19 mouse cellular contexts compared by ENCODE assay signal in genomic region chr6:85057641-85058040, GRCm38 (mm10).
"Had no signal": no experiment of that assay in that cellular context is flagged by ENCODE, and none has a peak within 500 bp of the region (broad histone marks: within the 10 kb centered on the region; RNA-seq: fewer than 3 reads in every experiment).

No protein-coding gene starts in this region.

- H3K4me3 ChIP-seq: midbrain, embryonic 10.5 days; midbrain, embryonic 12.5 days; myocyte; neural tube, embryonic 13.5 days; neural tube, embryonic 15.5 days had no signal

- H3K4me2 ChIP-seq: midbrain, embryonic 12.5 days; neural tube, embryonic 13.5 days; neural tube, embryonic 15.5 days had no signal

- H3K27ac ChIP-seq: liver, embryonic 14.5 days; midbrain, embryonic 10.5 days; midbrain, embryonic 12.5 days; neural tube, embryonic 13.5 days; neural tube, embryonic 15.5 days had no signal

- H3K9ac ChIP-seq: liver, embryonic 14.5 days; midbrain, embryonic 12.5 days; neural tube, embryonic 13.5 days; neural tube, embryonic 15.5 days had no signal

- H3K27me3 ChIP-seq: midbrain, embryonic 12.5 days; neural tube, embryonic 13.5 days; neural tube, embryonic 15.5 days had no signal

- ATAC-seq: midbrain, embryonic 16.5 days had no signal

- DNase-seq: lung, adult 2 months; lung, postnatal 10 days; lung, postnatal 4 days; midbrain, embryonic 14.5 days; retina, postnatal 1 day; right cerebral cortex, adult 18-20 months; right cerebral cortex, postnatal 25 days; right cerebral cortex, postnatal 4 days; spleen, adult 18-20 months; thymus, adult 18-20 months; thymus, postnatal 14 days; thymus, postnatal 36 days had no signal

- H3K9me3 ChIP-seq: midbrain, embryonic 10.5 days; midbrain, embryonic 12.5 days; neural tube, embryonic 13.5 days; neural tube, embryonic 15.5 days had no signal

- H3K4me1 ChIP-seq: midbrain, embryonic 10.5 days; midbrain, embryonic 12.5 days; neural tube, embryonic 13.5 days; neural tube, embryonic 15.5 days had no signal

- H3K36me3 ChIP-seq: midbrain, embryonic 10.5 days; midbrain, embryonic 12.5 days; neural tube, embryonic 13.5 days; neural tube, embryonic 15.5 days had no signal
